Mouse (Mus musculus): Measurements from ENCODE around the gene Mpzl2.

Mpzl2 gene

GRCm38 (mm10) chr9:45039499-45039898 is at the start of gene Mpzl2:
TSS of gene Mpzl2 (plus strand) at chr9:45039799.
- DNase-seq (ENCODE audit: low read depth in 1 of 2, low spot score in 2 of 2): no peak

- DNase-seq (ENCODE audit: low read depth in 1 of 2, low spot score in 2 of 2): no peak
These were observed 47.8 kb upstream of the Mpzl2 start for GRCm38 (mm10) chr9:44991821-44992220.

GRCm38 (mm10) chr9:44992271-44992670 is 47.3 kb upstream of the Mpzl2 start:
- DNase-seq (ENCODE audit: low read depth in 1 of 2, low spot score in 2 of 2): no peak

- no peak for DNase-seq (ENCODE audit: low read depth in 1 of 2, low spot score in 2 of 2)
These were observed 46.3 kb upstream of the Mpzl2 start for GRCm38 (mm10) chr9:44993268-44993667.

GRCm38 (mm10) chr9:44994962-44995361 is 44.6 kb upstream of the Mpzl2 start:
- no peak for DNase-seq (ENCODE audit: low read depth in 1 of 2, low spot score in 2 of 2)

GRCm38 (mm10) chr9:44996590-44996989 is 43.0 kb upstream of the Mpzl2 start:
- DNase-seq (ENCODE audit: low read depth in 1 of 2, low spot score in 2 of 2): no peak

- DNase-seq (ENCODE audit: low read depth in 1 of 2, low spot score in 2 of 2): no peak
These were observed 41.5 kb upstream of the Mpzl2 start for GRCm38 (mm10) chr9:44998138-44998537.

GRCm38 (mm10) chr9:44999171-44999570 is 40.4 kb upstream of the Mpzl2 start:
- DNase-seq (ENCODE audit: low read depth in 1 of 2, low spot score in 2 of 2): no peak

GRCm38 (mm10) chr9:44999776-45000175 is 39.8 kb upstream of the Mpzl2 start:
- no peak for DNase-seq (ENCODE audit: low read depth in 1 of 2, low spot score in 2 of 2)

- DNase-seq (ENCODE audit: low read depth in 1 of 2, low spot score in 2 of 2): no peak
These were observed 39.4 kb upstream of the Mpzl2 start for GRCm38 (mm10) chr9:45000249-45000648.

GRCm38 (mm10) chr9:45007404-45007803 is 32.2 kb upstream of the Mpzl2 start:
- no peak for DNase-seq (ENCODE audit: low read depth in 1 of 2, low spot score in 2 of 2)

GRCm38 (mm10) chr9:45008342-45008741 is 31.3 kb upstream of the Mpzl2 start:
- no peak for DNase-seq (ENCODE audit: low read depth in 1 of 2, low spot score in 2 of 2)

- DNase-seq (ENCODE audit: low read depth in 1 of 2, low spot score in 2 of 2): no peak
These were observed 30.2 kb upstream of the Mpzl2 start, which contains the start of gene Cd3e for GRCm38 (mm10) chr9:45009180-45010078. TSS of gene Cd3e (minus strand) at chr9:45009627.

- DNase-seq (ENCODE audit: low read depth in 1 of 2, low spot score in 2 of 2): no peak
These were observed 29.1 kb upstream of the Mpzl2 start for GRCm38 (mm10) chr9:45010461-45010860.

GRCm38 (mm10) chr9:45011291-45011690 is 28.3 kb upstream of the Mpzl2 start:
- DNase-seq (ENCODE audit: low read depth in 1 of 2, low spot score in 2 of 2): no peak

- no peak for DNase-seq (ENCODE audit: low read depth in 1 of 2, low spot score in 2 of 2)
These were observed 24.7 kb upstream of the Mpzl2 start for GRCm38 (mm10) chr9:45014879-45015278.

GRCm38 (mm10) chr9:45015841-45016240 is 23.8 kb upstream of the Mpzl2 start:
- no peak for DNase-seq (ENCODE audit: low read depth in 1 of 2, low spot score in 2 of 2)

GRCm38 (mm10) chr9:45018031-45018430 is 21.6 kb upstream of the Mpzl2 start:
- no peak for DNase-seq (ENCODE audit: low read depth in 1 of 2, low spot score in 2 of 2)

GRCm38 (mm10) chr9:45022800-45023199 is 16.8 kb upstream of the Mpzl2 start:
- peak in 1 of 2 experiments; percentile 24 for DNase-seq (ENCODE audit: low read depth in 1 of 2, low spot score in 2 of 2)

- no peak for DNase-seq (ENCODE audit: low read depth in 1 of 2, low spot score in 2 of 2)
These were observed 16.0 kb upstream of the Mpzl2 start for GRCm38 (mm10) chr9:45023638-45024037.

GRCm38 (mm10) chr9:45024187-45024586 is 15.4 kb upstream of the Mpzl2 start:
- no peak for DNase-seq (ENCODE audit: low read depth in 1 of 2, low spot score in 2 of 2)

GRCm38 (mm10) chr9:45027376-45027775 is 12.2 kb upstream of the Mpzl2 start:
- no peak for DNase-seq (ENCODE audit: low read depth in 1 of 2, low spot score in 2 of 2)

- no peak for DNase-seq (ENCODE audit: low read depth in 1 of 2, low spot score in 2 of 2)
These were observed 9.3 kb upstream of the Mpzl2 start for GRCm38 (mm10) chr9:45030341-45030740.

Measured in monocyte, adult 2 months (primary cell).